In genomic region chr2:25634046-25634445, GRCm38 (mm10) we compare ENCODE assay signal across 28 mouse cellular contexts. TPM values are rescaled to one million over a fixed set of nuclear protein-coding genes. Genes with fewer than 3 reads are reported as not detected.
DNase-seq lines count a peak whose midpoint lies in the region; ATAC-seq and TF ChIP-seq lines count a peak whose summit lies in the region.
"Had no signal": no experiment of that assay in that cellular context is flagged by ENCODE, and none has a peak within 500 bp of the region (broad histone marks: within the 10 kb centered on the region; RNA-seq: fewer than 3 reads in every experiment).

No protein-coding gene starts in this region.

- no peak overlapping the region for H3K4me3 ChIP-seq in layer of hippocampus, adult 2 months
- H3K4me3 ChIP-seq in C2C12 (ENCODE audit: insufficient read depth, poor library complexity, severe bottlenecking): no peak overlapping the region
- H3K4me3 ChIP-seq: embryonic facial prominence, embryonic 12.5 days; hindbrain, embryonic 12.5 days; liver, embryonic 13.5 days; megakaryocyte, embryonic 14.5 days had no signal

- H3K27ac ChIP-seq in layer of hippocampus, adult 2 months: no peak overlapping the region
- H3K27ac ChIP-seq: embryonic facial prominence, embryonic 12.5 days; hindbrain, embryonic 12.5 days; liver, embryonic 13.5 days had no signal

- TF ChIP-seq CTCF in layer of hippocampus, adult 2 months (conservative IDR thresholded peaks at IDR 0.05): peak; percentile 67
- peak; percentile 1 for TF ChIP-seq CTCF in C2C12 (IDR thresholded peaks at IDR 0.05; ENCODE audit: control insufficient read depth, insufficient read depth, insufficient read length)

- no peak overlapping the region for H3ac ChIP-seq in C2C12 (ENCODE audit: control insufficient read depth, insufficient read length, low read depth)

- ATAC-seq in frontal cortex, adult (ENCODE audit: low TSS enrichment): peak; percentile 73
- ATAC-seq: forebrain, embryonic 16.5 days; intestine, embryonic 16.5 days; midbrain, embryonic 16.5 days had no signal

- no peak for DNase-seq in frontal cortex, postnatal 25 days (ENCODE audit: low spot score in 2 of 2)
- DNase-seq in layer of hippocampus, adult 2 months (ENCODE audit: low spot score in 2 of 2): no peak
- DNase-seq in layer of hippocampus, adult 11-12 months (ENCODE audit: low spot score): no peak
- DNase-seq in NIH3T3 (ENCODE audit: low read depth): peak; percentile 21
- no peak for DNase-seq in cerebellum, adult 8-10 months
- DNase-seq: cerebellum, adult 11-12 months; cerebellum, postnatal 36 days; heart, postnatal 10 days; kidney, postnatal 14 days; liver, embryonic 13.5 days; lung, postnatal 14 days; spleen, adult 18-20 months; thymus, adult 2 months had no signal

- H3K36me3 ChIP-seq in C2C12 (ENCODE audit: control insufficient read depth, insufficient read depth): no peaks in the 10 kb centered on the region
- H3K36me3 ChIP-seq: embryonic facial prominence, embryonic 12.5 days; hindbrain, embryonic 12.5 days; liver, embryonic 13.5 days had no signal

- peaks cover 4% of the 10 kb centered on the region for H3K27me3 ChIP-seq in C2C12 (ENCODE audit: control insufficient read depth, insufficient read depth, insufficient read length)
- H3K27me3 ChIP-seq: embryonic facial prominence, embryonic 12.5 days; hindbrain, embryonic 12.5 days; liver, embryonic 13.5 days had no signal

- no peaks in the 10 kb centered on the region for H3K79me2 ChIP-seq in C2C12 (ENCODE audit: control insufficient read depth, insufficient read depth)

- no peaks in the 10 kb centered on the region for H3K79me3 ChIP-seq in C2C12 (ENCODE audit: low read depth)

TF ChIP-seq in C2C12, 6 proteins besides CTCF, POLR2A, EP300 and RAD21:
- TF ChIP-seq USF1 (IDR thresholded peaks at IDR 0.05; ENCODE audit: low read depth) (no peak), MYOG (IDR thresholded peaks at IDR 0.05; ENCODE audit: control insufficient read depth, extremely low read depth, insufficient read length) (no peak), CEBPB (IDR thresholded peaks at IDR 0.05; ENCODE audit: low read depth) (no peak), MYOD1 (IDR thresholded peaks at IDR 0.05; ENCODE audit: control insufficient read depth, insufficient read length, low read depth) (no peak), FOSL1 (IDR thresholded peaks at IDR 0.05; ENCODE audit: insufficient read depth, low read length, poor library complexity, severe bottlenecking) (no peak), MAX (IDR thresholded peaks at IDR 0.05) (no peak)

RNA-seq across cellular contexts. Expression of gene Fcna, which starts 6.2 kb away (rescaled TPM):
- total RNA-seq in layer of hippocampus, adult 2 months (2021): under 1 TPM; 0.79 TPM
- 0.14 TPM for polyA plus RNA-seq in C2C12 (2012; fragmentation: generic; extraction: Trizol)
- total RNA-seq: MEL had no signal

RNA-seq across cellular contexts. Expression of gene Tmem141, which starts 12.2 kb away (rescaled TPM):
- 10 to 100 TPM; 14.1 to 15.4 TPM for total RNA-seq in layer of hippocampus, adult 2 months (2021)
- polyA plus RNA-seq in C2C12 (2012; fragmentation: generic; extraction: Trizol): 12.9 TPM

RNA-seq across cellular contexts. Expression of gene Ccdc183, which starts 16.6 kb away (rescaled TPM):
- not detected for total RNA-seq in layer of hippocampus, adult 2 months (2021)
- polyA plus RNA-seq in C2C12 (2012; fragmentation: generic; extraction: Trizol): 0.15 TPM
- total RNA-seq: gastrocnemius, adult 8-10 months; heart, adult 8-10 months; heart, postnatal 10 days; layer of hippocampus, postnatal 10 days; left cerebral cortex, postnatal 25 days had no signal
- polyA plus RNA-seq: thymus, adult 2 months; urinary bladder, adult 2 months had no signal

RNA-seq across cellular contexts. Expression of gene Lcn8, which starts 18.9 kb away (rescaled TPM):
- total RNA-seq in layer of hippocampus, adult 2 months (2021): not detected
- not detected for polyA plus RNA-seq in C2C12 (2012; fragmentation: generic; extraction: Trizol)
- total RNA-seq: layer of hippocampus, postnatal 10 days; left cerebral cortex, postnatal 25 days; MEL had no signal
- polyA plus RNA-seq: forebrain, embryonic 16.5 days; hindbrain, embryonic 12.5 days; intestine, embryonic 16.5 days; liver, embryonic 13.5 days; midbrain, embryonic 16.5 days; stomach, embryonic 14.5 days had no signal

RNA-seq across cellular contexts. Expression of gene Lcn5, which starts 23.7 kb away (rescaled TPM):
- total RNA-seq in layer of hippocampus, adult 2 months (2021): not detected
- not detected for polyA plus RNA-seq in C2C12 (2012; fragmentation: generic; extraction: Trizol)
- total RNA-seq: gastrocnemius, adult 8-10 months; heart, adult 8-10 months; heart, postnatal 10 days; layer of hippocampus, postnatal 10 days; left cerebral cortex, postnatal 25 days; MEL had no signal
- polyA plus RNA-seq: embryonic facial prominence, embryonic 12.5 days; forebrain, embryonic 16.5 days; hindbrain, embryonic 12.5 days; intestine, embryonic 16.5 days; liver, embryonic 13.5 days; midbrain, embryonic 16.5 days; stomach, embryonic 14.5 days; thymus, adult 2 months; urinary bladder, adult 2 months had no signal
